10 mouse cellular contexts compared by ENCODE assay signal in genomic region chr5:37002001-37002400, GRCm38 (mm10). TPM values are rescaled to one million over a fixed set of nuclear protein-coding genes. Genes with fewer than 3 reads are reported as not detected.
DNase-seq lines count a peak whose midpoint lies in the region; ATAC-seq and TF ChIP-seq lines count a peak whose summit lies in the region.
"Had no signal": no experiment of that assay in that cellular context is flagged by ENCODE, and none has a peak within 500 bp of the region (broad histone marks: within the 10 kb centered on the region; RNA-seq: fewer than 3 reads in every experiment).

No protein-coding gene starts in this region.

- H3K27me3 ChIP-seq in midbrain, embryonic 10.5 days (ENCODE audit: low read depth, poor library complexity, severe bottlenecking): no peaks in the 10 kb centered on the region
- no peaks in the 10 kb centered on the region for H3K27me3 ChIP-seq in midbrain, embryonic 16.5 days (ENCODE audit: control insufficient read depth, insufficient read depth, low read depth, low read length)
- no peaks in the 10 kb centered on the region for H3K27me3 ChIP-seq in lung, embryonic 14.5 days (ENCODE audit: insufficient read depth, low read length)

- H3K4me3 ChIP-seq in midbrain, embryonic 10.5 days: no peak overlapping the region
- no peak overlapping the region for H3K4me3 ChIP-seq in midbrain, embryonic 16.5 days (ENCODE audit: low read depth, low read length)
- H3K4me3 ChIP-seq in lung, embryonic 14.5 days (ENCODE audit: low read depth, low read length): no peak overlapping the region
- H3K4me3 ChIP-seq: erythroblast, embryonic 14.5 days; myocyte had no signal

- H3K27ac ChIP-seq in midbrain, embryonic 10.5 days (replicated peaks): no peak overlapping the region
- no peak overlapping the region for H3K27ac ChIP-seq in midbrain, embryonic 16.5 days (ENCODE audit: low read length)
- no peak overlapping the region for H3K27ac ChIP-seq in lung, embryonic 14.5 days (ENCODE audit: low read depth)

- WGBS in midbrain, embryonic 10.5 days: 64% methylated on average over 2 of the region's 2 CpGs
- whole genome bisulfite sequencing in midbrain, embryonic 16.5 days: 51% methylated on average over 2 of the region's 2 CpGs
- 51% methylated on average over 2 of the region's 2 CpGs for WGBS in lung, embryonic 14.5 days

- peak; percentile 55 for DNase-seq in midbrain, embryonic 10.5 days (ENCODE audit: low spot score)
- DNase-seq in brain, adult 2 months (ENCODE audit: low read depth, low spot score): peak; percentile 81
- DNase-seq in layer of hippocampus, adult 11-12 months (ENCODE audit: low spot score): peak; percentile 82
- peak; percentile 86 for DNase-seq in lung, embryonic 14.5 days
- peak; percentile 23 for DNase-seq in spleen, adult 12 weeks (ENCODE audit: low spot score)

- H3K4me1 ChIP-seq in midbrain, embryonic 10.5 days: peaks cover 11% of the 10 kb centered on the region
- no peaks in the 10 kb centered on the region for H3K4me1 ChIP-seq in midbrain, embryonic 16.5 days (ENCODE audit: control insufficient read depth, insufficient read depth, low read length)
- no peaks in the 10 kb centered on the region for H3K4me1 ChIP-seq in lung, embryonic 14.5 days (ENCODE audit: insufficient read depth)

- no peak overlapping the region for H3K4me2 ChIP-seq in midbrain, embryonic 16.5 days (ENCODE audit: low read length)
- H3K4me2 ChIP-seq in lung, embryonic 14.5 days: no peak overlapping the region

- no peaks in the 10 kb centered on the region for H3K36me3 ChIP-seq in midbrain, embryonic 10.5 days
- no peaks in the 10 kb centered on the region for H3K36me3 ChIP-seq in midbrain, embryonic 16.5 days (ENCODE audit: control insufficient read depth, insufficient read depth, low read length)
- no peaks in the 10 kb centered on the region for H3K36me3 ChIP-seq in lung, embryonic 14.5 days (ENCODE audit: insufficient read depth)

- H3K9me3 ChIP-seq in midbrain, embryonic 10.5 days (replicated peaks): 0 out of 2 replicates have a peak, but pooled peaks cover 5% of the 10 kb centered on the region
- no peaks in the 10 kb centered on the region for H3K9me3 ChIP-seq in midbrain, embryonic 16.5 days (replicated peaks; ENCODE audit: control insufficient read depth, low read length, poor library complexity, severe bottlenecking)
- H3K9me3 ChIP-seq in lung, embryonic 14.5 days (ENCODE audit: low read depth, low read length): no peaks in the 10 kb centered on the region

- peak; percentile 80 for TF ChIP-seq CTCF in lung, embryonic 14.5 days (IDR thresholded peaks at IDR 0.05; ENCODE audit: low read depth)

- H3K9ac ChIP-seq in midbrain, embryonic 16.5 days (ENCODE audit: low read depth, low read length): no peak overlapping the region
- H3K9ac ChIP-seq in lung, embryonic 14.5 days: no peak overlapping the region

- ATAC-seq in midbrain, embryonic 16.5 days: no peak
- peak; percentile 59; the same call in 1 of the 2 replicates for ATAC-seq in frontal cortex, adult (ENCODE audit: low TSS enrichment)
- ATAC-seq in lung, embryonic 14.5 days (ENCODE audit: insufficient read depth): no peak
- no peak for ATAC-seq in inflammation-experienced regulatory T-cells, adult 6 months

RNA-seq across cellular contexts. Expression of gene Wfs1, which starts 13.0 kb away (rescaled TPM):
- polyA plus RNA-seq in midbrain, embryonic 10.5 days (2016; fragmentation: Nextera tagmentation; extraction: Ambion mirVana): 8.9 and 9.9 TPM in 2 replicates
- 10.3 and 11.1 TPM in 2 replicates for polyA plus RNA-seq in midbrain, embryonic 16.5 days (2015; fragmentation: Nextera tagmentation; extraction: Ambion mirVana)
- 9.9 and 10.3 TPM in 2 replicates for polyA plus RNA-seq in lung, embryonic 14.5 days (2014; fragmentation: Nextera tagmentation; extraction: Ambion mirVana)
- polyA plus RNA-seq in inflammation-experienced regulatory T-cells, adult 6 months (2017; shearing (Covaris generic)): 1 to 10 TPM in 2 of 3 experiments, under 1 TPM in 1; 0.68 to 1.5 (median 1.2) TPM

Comparison
In these comparisons a context has a peak if more than half of its experiments do, and no peak if none do; other contexts are left out.
1. DNase-seq: peak in every context shown above with its lines; median percentile 86 in lung, embryonic 14.5 days; 82 in layer of hippocampus, adult 11-12 months; 81 in brain, adult 2 months; 55 in midbrain, embryonic 10.5 days; 23 in spleen, adult 12 weeks.